Mouse (Mus musculus) liver, embryonic 16.5 days (tissue): ENCODE data around the gene Atp6v1g2. TPM values are rescaled to one million over a fixed set of nuclear protein-coding genes. Genes with fewer than 3 reads are reported as not detected.

Experiments used
- ATAC-seq: fragments of 200-750 bp; cut with Nextera tagmentation; 2 replicates; pipeline ENCODE4 v1.8.0; 2017; ENCODE audit warnings: low read depth, mild to moderate bottlenecking, moderate number of reproducible peaks, moderate library complexity
- H3K27ac ChIP-seq: fragments of 300-500 bp; sonication (generic); 2 replicates; pipeline ENCODE4 v1.5.1; 2014; ENCODE audit warnings: mild to moderate bottlenecking, low read length
- H3K27me3 ChIP-seq: fragments of 300-500 bp; sonication (generic); 2 replicates; pipeline ENCODE4 v1.6.1; 2014; ENCODE audit warnings: low read depth, low read length, mixed read lengths; ENCODE audit not compliant: control insufficient read depth, insufficient read depth
- H3K36me3 ChIP-seq: fragments of 300-500 bp; sonication (generic); 2 replicates; pipeline ENCODE4 v1.6.1; 2014; ENCODE audit warnings: mild to moderate bottlenecking; ENCODE audit not compliant: control insufficient read depth, insufficient read depth
- H3K4me1 ChIP-seq: fragments of 300-500 bp; sonication (generic); 2 replicates; pipeline ENCODE4 v1.6.1; 2014; ENCODE audit warnings: low read depth, low read length, mixed read lengths; ENCODE audit not compliant: control insufficient read depth
- H3K4me2 ChIP-seq: fragments of 300-500 bp; sonication (generic); 2 replicates; pipeline ENCODE4 v1.6.1; 2014; ENCODE audit warnings: low read depth, low read length, mixed read lengths
- H3K4me3 ChIP-seq: fragments of 300-500 bp; sonication (generic); 2 replicates; pipeline ENCODE4 v1.5.1; 2014; ENCODE audit warnings: low read depth, mild to moderate bottlenecking, low read length
- H3K9ac ChIP-seq: fragments of 300-500 bp; sonication (generic); 2 replicates; pipeline ENCODE4 v1.6.1; 2014; ENCODE audit warnings: low read depth, low read length
- H3K9me3 ChIP-seq: fragments of 300-500 bp; sonication (generic); replicated peaks from 2 replicates; pipeline ENCODE4 v1.6.1; 2016; ENCODE audit warnings: low read length; ENCODE audit not compliant: control insufficient read depth
- WGBS: fragments of 180-500 bp; shearing (Covaris S2); extraction: QIAGEN DNeasy Blood & Tissue Kit; methylation state at CpG from one replicate; pipeline ENCODE4 v1.1.7; 2014; ENCODE audit not compliant: insufficient replicate concordance; 5-methylcytosine and 5-hydroxymethylcytosine counted together
- polyA plus RNA-seq: library from polyadenylated mRNA; unstranded; fragments of >200 nt; fragmentation: Nextera tagmentation; extraction: Ambion mirVana; gene quantifications from 2 replicates; pipeline ENCODE4 v1.2.1, GENCODE M21; 2015

Gene Atp6v1g2
- polyA plus RNA-seq, 1 experiment from 2014 or later = 1.0 TPM

- H3K4me1 ChIP-seq = peaks cover 40% of the 10 kb centered on the region
- H3K9me3 ChIP-seq = no peaks in the 10 kb centered on the region
- peaks cover 15% of the 10 kb centered on the region for H3K36me3 ChIP-seq
- H3K27me3 ChIP-seq = no peaks in the 10 kb centered on the region
- no peak overlapping the region for H3K4me2 ChIP-seq
- 59% methylated on average over 5 of the region's 5 CpGs for WGBS
- H3K27ac ChIP-seq = no peak overlapping the region
- no peak overlapping the region for H3K9ac ChIP-seq
- H3K4me3 ChIP-seq = no peak overlapping the region
- no peak for ATAC-seq
These were observed 6.2 kb downstream of the Atp6v1g2 start for GRCm38 (mm10) chr17:35239700-35240099.

GRCm38 (mm10) chr17:35240384-35241304, 7.2 kb downstream of the Atp6v1g2 start:
- H3K4me1 ChIP-seq = peaks cover 47% of the 10 kb centered on the region

GRCm38 (mm10) chr17:35241305-35242014, 8.0 kb downstream of the Atp6v1g2 start, which contains the start of gene Ddx39b:
Ddx39b (plus strand) TSS chr17:35241746.
- Histone ChIP-seq H3K4me2 (peak within 1 kb of the TSS; percentile 89), H3K36me3 (peaks cover 33% of the 10 kb centered on the region), H3K27ac (peak within 1 kb of the TSS; percentile 90), H3K4me3 (peak within 1 kb of the TSS; percentile 94), H3K9me3 (no peaks in the 10 kb centered on the region), H3K27me3 (no peaks in the 10 kb centered on the region), H3K4me1 (peaks cover 44% of the 10 kb centered on the region), H3K9ac (peak within 1 kb of the TSS; percentile 94)
- WGBS = under 1% methylated on average over 69 of the region's 69 CpGs
- ATAC-seq = peak; percentile 84

More at GRCm38 (mm10) chr17:35240384-35241304, 7.2 kb downstream of the Atp6v1g2 start:
- Histone ChIP-seq H3K9ac (peak overlapping the region; percentile 94), H3K27me3 (no peaks in the 10 kb centered on the region), H3K4me3 (peak overlapping the region; percentile 94), H3K9me3 (no peaks in the 10 kb centered on the region), H3K36me3 (peaks cover 25% of the 10 kb centered on the region), H3K4me2 (peak overlapping the region; percentile 89), H3K27ac (peak overlapping the region; percentile 90)
- no peak for ATAC-seq
- WGBS = 34% methylated on average over 12 of the region's 12 CpGs

GRCm38 (mm10) chr17:35242015-35242941, 8.8 kb downstream of the Atp6v1g2 start:
- H3K4me3 ChIP-seq = peak overlapping the region; percentile 94
- peaks cover 41% of the 10 kb centered on the region for H3K36me3 ChIP-seq
- peak overlapping the region; percentile 89 for H3K4me2 ChIP-seq
- WGBS = under 1% methylated on average over 55 of the region's 55 CpGs
- H3K9me3 ChIP-seq = no peaks in the 10 kb centered on the region
- peak; percentile 47 for ATAC-seq
- H3K27ac ChIP-seq = peak overlapping the region; percentile 90
- peak overlapping the region; percentile 94 for H3K9ac ChIP-seq
- H3K27me3 ChIP-seq = no peaks in the 10 kb centered on the region
- H3K4me1 ChIP-seq = peaks cover 42% of the 10 kb centered on the region

GRCm38 (mm10) chr17:35243086-35243485, 9.6 kb downstream of the Atp6v1g2 start:
- Histone ChIP-seq H3K4me3 (peak overlapping the region; percentile 94), H3K4me1 (peaks cover 42% of the 10 kb centered on the region), H3K27me3 (no peaks in the 10 kb centered on the region), H3K9ac (peak overlapping the region; percentile 94), H3K9me3 (no peaks in the 10 kb centered on the region), H3K27ac (peak overlapping the region; percentile 90), H3K4me2 (peak overlapping the region; percentile 89), H3K36me3 (peaks cover 49% of the 10 kb centered on the region)
- 7% methylated on average over 16 of the region's 16 CpGs for WGBS
- ATAC-seq = no peak

- Histone ChIP-seq H3K4me2 (peak overlapping the region; percentile 89; the same call in 1 of the 2 replicates), H3K27me3 (no peaks in the 10 kb centered on the region), H3K9ac (peak overlapping the region; percentile 26; the same call in 1 of the 2 replicates), H3K9me3 (no peaks in the 10 kb centered on the region), H3K36me3 (peaks cover 68% of the 10 kb centered on the region), H3K4me3 (no peak overlapping the region), H3K27ac (no peak overlapping the region), H3K4me1 (peaks cover 41% of the 10 kb centered on the region)
- ATAC-seq = no peak
- WGBS = 60% methylated on average over 2 of the region's 2 CpGs
These were observed 11.5 kb downstream of the Atp6v1g2 start for GRCm38 (mm10) chr17:35244999-35245398.

GRCm38 (mm10) chr17:35245731-35246623, 12.5 kb downstream of the Atp6v1g2 start:
- Histone ChIP-seq H3K4me1 (peaks cover 31% of the 10 kb centered on the region), H3K27ac (no peak overlapping the region), H3K9me3 (no peaks in the 10 kb centered on the region), H3K27me3 (no peaks in the 10 kb centered on the region), H3K36me3 (peaks cover 78% of the 10 kb centered on the region), H3K4me2 (no peak overlapping the region), H3K4me3 (no peak overlapping the region), H3K9ac (no peak overlapping the region)
- 64% methylated on average over 15 of the region's 15 CpGs for WGBS
- no peak for ATAC-seq
